Mouse (Mus musculus) right cerebral cortex, postnatal 4 days (tissue): ENCODE measurements around the gene Actn1.
A peak's percentile ranks its signal among the peaks of the same experiment; 100 is the strongest.

Source experiments
- DNase-seq: peaks from one replicate; pipeline ENCODE4 v3.0.0-alpha.2; 2022

Gene Actn1

GRCm38 (mm10) chr12:80259216-80260055 lies 735 bp downstream of the Actn1 start:
- peak; percentile 58 for DNase-seq

- no peak for DNase-seq
Measured at GRCm38 (mm10) chr12:80258520-80259215, 1.5 kb downstream of the Actn1 start.

- DNase-seq = no peak
Measured at GRCm38 (mm10) chr12:80251978-80252377, 8.2 kb downstream of the Actn1 start.

- no peak for DNase-seq
Measured at GRCm38 (mm10) chr12:80251554-80251953, 8.6 kb downstream of the Actn1 start.

- no peak for DNase-seq
Measured at GRCm38 (mm10) chr12:80249539-80249938, 10.6 kb downstream of the Actn1 start.

GRCm38 (mm10) chr12:80247067-80247466 lies 13.1 kb downstream of the Actn1 start:
- no peak for DNase-seq

GRCm38 (mm10) chr12:80246505-80246904 lies 13.7 kb downstream of the Actn1 start:
- DNase-seq = no peak

GRCm38 (mm10) chr12:80244755-80245154 lies 15.4 kb downstream of the Actn1 start:
- no peak for DNase-seq

GRCm38 (mm10) chr12:80244127-80244526 lies 16.0 kb downstream of the Actn1 start:
- DNase-seq = no peak

- no peak for DNase-seq
Measured at GRCm38 (mm10) chr12:80243335-80243734, 16.8 kb downstream of the Actn1 start.

- peak; percentile 38 for DNase-seq
Measured at GRCm38 (mm10) chr12:80239445-80239844, 20.7 kb downstream of the Actn1 start.

GRCm38 (mm10) chr12:80238523-80238922 lies 21.6 kb downstream of the Actn1 start:
- DNase-seq = no peak

GRCm38 (mm10) chr12:80235295-80235694 lies 24.9 kb downstream of the Actn1 start:
- no peak for DNase-seq

GRCm38 (mm10) chr12:80234226-80234625 lies 25.9 kb downstream of the Actn1 start:
- no peak for DNase-seq

- no peak for DNase-seq
Measured at GRCm38 (mm10) chr12:80232840-80233218, 27.3 kb downstream of the Actn1 start.

GRCm38 (mm10) chr12:80232076-80232839 lies 27.9 kb downstream of the Actn1 start:
- no peak for DNase-seq

GRCm38 (mm10) chr12:80231317-80231716 lies 28.9 kb downstream of the Actn1 start:
- no peak for DNase-seq

GRCm38 (mm10) chr12:80230854-80231253 lies 29.3 kb downstream of the Actn1 start:
- no peak for DNase-seq

- DNase-seq = peak; percentile 39
Measured at GRCm38 (mm10) chr12:80230111-80230700, 30.0 kb downstream of the Actn1 start.

GRCm38 (mm10) chr12:80229010-80229800 lies 31.0 kb downstream of the Actn1 start:
- DNase-seq = no peak

- no peak for DNase-seq
Measured at GRCm38 (mm10) chr12:80228356-80228755, 31.8 kb downstream of the Actn1 start.

- no peak for DNase-seq
Measured at GRCm38 (mm10) chr12:80227835-80228234, 32.3 kb downstream of the Actn1 start.
